Mouse (Mus musculus) heart, postnatal 14 days (tissue): ENCODE measurements around the gene Lsm7. TPM values are rescaled to one million over a fixed set of nuclear protein-coding genes. Genes with fewer than 3 reads are reported as not detected.
A peak's percentile ranks its signal among the peaks of the same experiment; 100 is the strongest.

Experiments used
- DNase-seq, 2 experiments: peaks; one replicate each; pipeline ENCODE4 v3.0.0; 2021 to 2022
- intact Hi-C: fragments of 180-260 bp; cut with DNase I; formaldehyde crosslinking; loops from one replicate; pipeline ENCODE4 v1.15.1; 2025
- total RNA-seq, 2 experiments: library from RNA; stranded (reverse); gene quantifications; 2 replicates each; pipeline ENCODE4 v1.2.3; 2021

Lsm7 gene
- total RNA-seq, 2 experiments from 2014 or later, result 21.3 to 28.3 TPM

DNA sequence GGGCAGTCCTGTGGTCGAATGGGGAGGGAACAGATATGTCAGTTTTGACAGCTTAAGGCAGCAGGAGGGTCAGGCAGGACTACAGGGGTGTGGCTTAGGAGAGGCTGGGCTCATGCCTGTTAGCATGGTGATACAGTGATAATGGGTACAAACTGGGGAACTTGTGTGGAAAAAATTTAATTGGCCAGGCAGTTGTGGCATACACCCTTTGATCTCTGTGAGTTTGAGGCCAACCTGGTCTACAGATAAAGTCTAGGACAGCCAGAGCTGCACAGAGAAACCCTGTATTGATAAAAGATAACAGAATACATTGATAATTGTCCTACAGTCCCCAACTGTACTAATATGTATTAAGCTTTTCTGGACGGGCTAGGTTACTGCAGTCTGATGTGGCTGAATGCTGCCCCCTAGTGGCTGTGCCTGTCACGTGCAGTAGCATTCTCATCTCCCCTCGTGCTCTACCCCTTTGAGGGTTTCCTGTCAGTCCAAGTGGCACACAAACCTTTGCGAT is 25.2 kb upstream of the Lsm7 start:
- peak; percentile 74 to 81 for DNase-seq
- intact Hi-C loops, result no loop called here

DNA sequence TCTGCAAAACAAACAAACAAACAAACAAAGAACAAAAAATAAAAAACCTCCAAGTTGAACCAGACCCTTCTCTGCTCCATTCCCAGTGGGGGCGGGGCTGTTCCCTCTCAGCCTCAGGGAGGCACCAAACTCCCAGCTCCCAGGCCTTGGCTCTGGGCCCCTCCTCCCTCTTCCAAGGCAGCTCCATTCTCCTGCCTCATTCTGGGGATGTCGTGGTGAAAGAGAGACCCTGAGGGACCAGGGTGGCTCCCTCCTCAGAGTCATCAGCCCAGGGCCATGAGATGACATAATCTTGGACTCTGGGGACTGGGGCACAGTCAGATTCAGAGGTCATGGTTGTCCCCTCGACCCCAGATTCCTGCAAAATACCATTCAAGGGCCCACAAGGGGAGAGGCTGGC is 21.6 kb upstream of the Lsm7 start:
- no peak for DNase-seq
- intact Hi-C loops, result loop anchor here (2.0 kb wide), 1 partner anchor 128 kb away; no protein-coding TSS in a partner anchor

- intact Hi-C loops, result loop anchor here (2.0 kb wide), 1 partner anchor 127 kb away; no protein-coding TSS in a partner anchor
- peak; percentile 52 to 74 for DNase-seq
Measured at GRCm38 (mm10) chr10:80876028-80876427, 21.0 kb upstream of the Lsm7 start.

DNA sequence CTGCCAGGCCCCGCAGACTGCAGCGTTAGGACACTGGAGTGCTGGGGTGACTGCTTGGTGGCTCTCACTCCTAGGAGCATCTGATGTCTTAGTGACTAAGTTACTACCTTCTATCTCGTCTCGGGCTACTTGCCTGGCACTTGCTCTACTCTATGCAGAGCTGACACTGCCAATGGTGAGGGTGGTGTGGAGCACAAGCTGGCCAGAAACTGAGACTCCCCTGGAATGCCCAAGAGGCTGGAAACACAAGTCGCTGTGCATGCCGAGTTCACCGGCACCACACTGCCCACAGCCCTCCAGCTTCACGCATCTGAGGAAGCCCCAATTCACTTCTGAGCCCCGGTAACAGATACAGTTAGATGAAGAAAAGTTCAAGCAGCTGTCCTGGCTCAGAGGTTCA is 19.0 kb upstream of the Lsm7 start:
- no peak for DNase-seq
- intact Hi-C loops, result no loop called here

DNA sequence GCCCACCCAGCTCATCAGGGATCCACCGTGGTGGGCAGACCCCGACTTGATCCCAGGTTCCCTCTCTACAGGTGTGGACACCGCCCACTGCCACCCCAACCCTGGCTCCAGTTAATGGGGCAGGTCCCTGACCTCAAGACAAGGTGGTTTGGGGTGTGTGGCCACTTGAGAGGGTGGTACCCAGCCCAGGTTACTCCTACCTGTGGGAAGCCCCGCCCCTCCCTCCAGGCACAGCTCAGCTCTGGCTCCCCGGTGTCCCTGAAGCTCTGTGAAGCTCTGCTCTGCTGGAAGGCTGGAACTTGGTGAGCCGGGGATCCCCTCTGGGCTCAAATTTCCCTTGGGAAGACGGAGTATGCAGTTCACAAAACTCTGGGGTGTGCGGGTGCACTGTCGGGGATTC is 16.6 kb upstream of the Lsm7 start, which contains the start of gene Tmprss9:
Gene Tmprss9, plus strand, starts transcription at position 268 of the 400 bp plus-strand sequence.
- intact Hi-C loops, result no loop called here
- DNase-seq, result no peak

DNA sequence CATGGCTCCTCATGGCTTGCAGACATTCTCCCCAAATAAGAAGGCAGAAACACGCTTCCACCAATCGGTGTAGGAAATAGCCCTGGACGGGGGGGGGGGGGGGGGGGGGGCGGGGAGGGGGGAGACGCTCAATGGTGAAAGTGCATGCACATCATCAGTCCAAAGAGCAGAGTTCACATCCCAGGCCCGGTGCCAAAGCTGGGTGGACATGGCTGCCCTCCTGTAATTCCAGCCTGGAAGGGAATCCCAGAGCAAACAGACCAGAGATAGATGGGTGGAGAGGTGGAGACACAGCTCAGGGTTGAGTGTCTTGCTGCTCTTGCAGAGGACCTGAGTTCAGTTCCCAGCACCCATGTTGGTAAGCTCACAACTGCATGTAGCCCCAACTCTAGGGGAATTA is 16.0 kb upstream of the Lsm7 start:
- intact Hi-C loops, result no loop called here
- no peak for DNase-seq

DNA sequence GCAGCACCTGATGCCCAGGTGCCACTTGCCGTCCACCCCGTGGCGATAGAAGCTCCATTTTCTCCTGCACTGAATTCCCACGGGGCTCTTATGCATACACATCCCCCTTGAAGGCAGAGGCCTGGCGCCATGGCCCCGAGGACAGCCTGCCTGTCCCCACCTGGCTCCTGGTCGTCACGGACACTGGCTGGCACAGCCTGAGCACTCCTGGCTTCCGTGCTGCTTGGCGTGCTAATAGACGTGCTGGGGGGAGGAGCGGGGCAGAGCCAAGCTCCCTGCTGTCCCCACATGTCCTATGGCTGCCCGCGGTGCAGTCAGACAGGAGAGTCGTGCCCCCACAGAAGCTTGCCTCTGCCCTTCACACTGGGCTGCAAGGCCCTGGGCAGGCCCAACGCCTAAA is 9.4 kb upstream of the Lsm7 start:
- intact Hi-C loops, result no loop called here
- peak in 1 of 2 experiments; percentile 14 for DNase-seq

DNA sequence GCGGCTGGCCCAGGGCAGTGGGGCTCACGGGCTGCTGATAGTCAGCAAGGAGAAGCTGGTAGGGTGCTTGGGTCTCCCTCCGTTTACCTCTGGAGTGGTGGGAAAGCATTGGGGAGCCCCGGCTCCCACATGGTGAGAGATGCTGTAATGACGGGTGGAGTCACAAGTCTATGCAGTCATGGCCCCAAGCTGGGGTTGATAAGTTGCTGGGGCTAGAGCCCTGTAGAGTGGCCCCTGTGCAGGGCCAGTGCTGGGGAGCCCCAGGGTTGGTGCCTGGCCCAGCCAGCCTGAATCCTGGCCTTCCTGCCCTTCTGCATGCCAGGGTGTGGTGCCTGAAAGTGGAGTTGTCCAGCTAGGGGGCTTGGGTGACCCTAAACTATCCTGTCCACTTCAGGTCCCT is 7.3 kb upstream of the Lsm7 start:
- intact Hi-C loops, result no loop called here
- no peak for DNase-seq

GRCm38 (mm10) chr10:80858350-80858935 is 3.4 kb upstream of the Lsm7 start:
- intact Hi-C loops, result no loop called here
- DNase-seq, result no peak

- no peak for DNase-seq
- intact Hi-C loops, result no loop called here
Measured at GRCm38 (mm10) chr10:80857848-80858247, 2.8 kb upstream of the Lsm7 start.

GRCm38 (mm10) chr10:80857386-80857785 is 2.4 kb upstream of the Lsm7 start:
- no peak for DNase-seq
- intact Hi-C loops, result no loop called here

DNA sequence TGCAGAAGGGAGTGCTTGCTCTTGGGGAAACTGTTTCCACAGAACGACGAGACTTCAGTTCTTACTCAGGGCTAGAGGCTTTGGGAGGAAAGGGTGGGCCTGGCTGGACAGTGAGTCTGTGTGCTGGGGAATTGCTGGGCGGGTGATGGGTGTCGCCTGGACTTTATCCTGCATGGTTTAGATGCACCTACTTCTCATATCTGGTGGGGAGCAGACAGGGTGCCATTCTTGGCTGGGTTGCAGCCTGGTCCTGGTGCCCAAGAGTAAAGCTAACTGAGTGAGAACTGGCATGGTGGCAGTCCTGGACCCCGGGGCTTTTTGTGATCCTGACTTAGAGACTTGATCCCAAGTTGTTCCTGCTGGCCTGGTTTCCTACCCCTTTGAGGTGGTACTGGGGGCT is 1.9 kb upstream of the Lsm7 start:
- DNase-seq, result no peak
- intact Hi-C loops, result no loop called here

GRCm38 (mm10) chr10:80856267-80856666 is 1.3 kb upstream of the Lsm7 start:
- intact Hi-C loops, result no loop called here
- peak in 1 of 2 experiments; percentile 25 for DNase-seq

GRCm38 (mm10) chr10:80855749-80856073 is 702 bp upstream of the Lsm7 start:
- intact Hi-C loops, result loop anchor here (2.0 kb wide), 1 partner anchor 23 kb away; no protein-coding TSS in a partner anchor
- DNase-seq, result peak in 1 of 2 experiments; percentile 18

DNA sequence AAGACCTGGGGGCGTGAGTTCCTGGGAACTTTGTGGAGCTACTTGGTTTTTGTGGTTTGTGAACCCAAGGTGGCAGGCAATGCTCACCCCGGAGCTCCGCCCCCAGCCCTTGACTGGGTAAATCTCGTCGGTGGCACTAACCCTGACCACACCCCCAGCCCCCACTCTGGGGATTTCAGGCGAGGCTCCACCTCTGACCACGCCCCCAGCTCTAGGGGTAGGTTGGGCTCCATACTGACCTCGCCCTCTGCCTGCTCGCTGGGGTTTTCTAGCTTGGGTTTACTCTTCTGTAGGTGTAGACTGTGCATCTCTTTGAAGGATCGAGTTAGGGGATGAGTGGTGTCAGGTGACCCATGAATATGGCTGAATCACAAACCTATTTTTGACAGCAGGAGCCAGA is 6.4 kb downstream of the Lsm7 start:
- peak in 1 of 2 experiments; percentile 50 for DNase-seq
- intact Hi-C loops, result no loop called here

- intact Hi-C loops, result no loop called here
Measured at GRCm38 (mm10) chr10:80845732-80846131, 9.3 kb downstream of the Lsm7 start.

GRCm38 (mm10) chr10:80845055-80845693 is 9.8 kb downstream of the Lsm7 start:
- intact Hi-C loops, result no loop called here
- DNase-seq, result no peak

More at GRCm38 (mm10) chr10:80845732-80846131, 9.3 kb downstream of the Lsm7 start:
- DNase-seq, result no peak

GRCm38 (mm10) chr10:80843931-80844547 is 11.0 kb downstream of the Lsm7 start, which contains the start of gene Lingo3:
Lingo3 (minus strand) TSS chr10:80844039.
- intact Hi-C loops, result no loop called here
- peak in 1 of 2 experiments; percentile 54 for DNase-seq

GRCm38 (mm10) chr10:80843087-80843930 is 11.7 kb downstream of the Lsm7 start:
- intact Hi-C loops, result no loop called here
- DNase-seq, result no peak

DNA sequence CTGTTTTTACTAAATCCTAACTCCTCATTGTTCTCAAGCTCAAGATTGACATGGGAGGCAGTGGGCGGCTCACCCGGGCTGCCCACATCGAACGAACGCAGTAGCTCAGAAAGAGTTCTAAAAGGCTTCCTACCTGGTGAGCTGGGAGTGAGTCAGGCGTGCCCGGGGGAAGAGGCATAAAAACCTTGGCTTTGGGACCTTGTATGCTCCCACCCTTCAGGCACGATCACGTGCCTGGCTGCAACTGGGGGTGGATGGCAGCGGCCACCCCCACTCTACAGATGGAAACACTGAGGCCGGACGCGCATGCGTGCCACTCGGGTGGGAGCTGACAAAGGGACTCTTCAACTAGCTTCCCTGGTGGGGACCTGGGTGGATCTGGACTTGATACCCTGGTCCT is 12.7 kb downstream of the Lsm7 start:
- intact Hi-C loops, result no loop called here
- DNase-seq, result no peak

DNA sequence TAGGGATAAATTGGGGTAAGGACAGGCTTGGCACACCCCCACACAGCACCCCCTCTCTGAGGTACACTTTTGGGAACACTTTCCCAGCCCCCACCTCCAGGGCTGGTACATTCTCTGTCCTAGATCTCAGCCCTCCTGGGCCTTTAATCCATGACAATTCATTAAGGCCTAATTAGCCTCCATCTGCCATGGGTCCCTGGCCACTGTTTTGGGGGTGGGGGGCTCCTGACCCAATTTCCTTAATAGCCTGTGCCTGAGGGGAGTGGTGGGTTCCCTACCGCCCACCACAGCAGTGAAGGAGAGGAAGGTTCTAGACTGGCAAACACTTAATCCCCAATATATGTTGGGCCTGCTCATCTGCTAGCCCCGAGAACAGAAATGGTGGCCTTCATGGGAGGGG is 13.3 kb downstream of the Lsm7 start:
- DNase-seq, result no peak
- intact Hi-C loops, result no loop called here
